In the genomic region with DNA sequence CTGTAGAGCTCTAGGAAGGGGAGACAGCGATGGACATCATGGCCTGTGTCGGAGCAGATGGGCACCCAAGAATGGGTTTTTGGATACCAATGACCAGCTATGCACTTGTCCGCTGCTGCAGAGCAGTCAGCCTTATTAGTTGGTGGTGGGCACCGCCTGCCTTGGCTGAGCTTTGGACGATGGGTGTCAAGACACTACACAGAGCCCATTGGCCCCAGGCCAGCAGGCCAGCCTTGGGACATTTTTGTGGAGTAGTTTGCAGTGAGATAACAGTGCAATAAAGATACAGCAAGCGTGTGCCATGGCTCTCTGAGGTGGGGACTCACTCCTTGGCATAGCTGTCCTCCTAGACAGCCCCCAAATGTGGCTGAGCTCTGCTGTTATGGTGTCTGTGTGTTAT, we compare ENCODE assay signal across 28 mouse cellular contexts. TPM values are rescaled to one million over a fixed set of nuclear protein-coding genes. Genes with fewer than 3 reads are reported as not detected.
"Had no signal": no experiment of that assay in that cellular context is flagged by ENCODE, and none has a peak within 500 bp of the region (broad histone marks: within the 10 kb centered on the region; RNA-seq: fewer than 3 reads in every experiment).

No protein-coding gene starts in this region.

- H3K27ac ChIP-seq: limb, embryonic 12.5 days; limb, embryonic 15.5 days; liver, embryonic 14.5 days; macrophage; midbrain, embryonic 12.5 days; midbrain, embryonic 15.5 days; neural tube, embryonic 12.5 days; neural tube, embryonic 15.5 days had no signal

- H3K27me3 ChIP-seq: limb, embryonic 12.5 days; limb, embryonic 15.5 days; midbrain, embryonic 12.5 days; midbrain, embryonic 15.5 days; neural tube, embryonic 12.5 days; neural tube, embryonic 15.5 days had no signal

- ATAC-seq: liver, postnatal 0 days; lung, postnatal 0 days; midbrain, embryonic 15.5 days had no signal

- H3K36me3 ChIP-seq: limb, embryonic 12.5 days had no signal

- H3K9me3 ChIP-seq: limb, embryonic 12.5 days; limb, embryonic 15.5 days; midbrain, embryonic 12.5 days; midbrain, embryonic 15.5 days; neural tube, embryonic 12.5 days; neural tube, embryonic 15.5 days had no signal

- H3K4me3 ChIP-seq: limb, embryonic 12.5 days; limb, embryonic 15.5 days; midbrain, embryonic 12.5 days; midbrain, embryonic 15.5 days; neural tube, embryonic 12.5 days; neural tube, embryonic 15.5 days had no signal

- H3K4me1 ChIP-seq: limb, embryonic 12.5 days; limb, embryonic 15.5 days; midbrain, embryonic 12.5 days; midbrain, embryonic 15.5 days; neural tube, embryonic 12.5 days; neural tube, embryonic 15.5 days had no signal

- H3K4me2 ChIP-seq: limb, embryonic 12.5 days; limb, embryonic 15.5 days; liver, embryonic 11.5 days; lung, embryonic 14.5 days; midbrain, embryonic 12.5 days; midbrain, embryonic 15.5 days; neural tube, embryonic 12.5 days; neural tube, embryonic 15.5 days had no signal

- H3K9ac ChIP-seq: limb, embryonic 12.5 days; limb, embryonic 15.5 days; liver, embryonic 14.5 days; liver, postnatal 0 days; lung, embryonic 14.5 days; midbrain, embryonic 12.5 days; midbrain, embryonic 15.5 days; neural tube, embryonic 12.5 days; neural tube, embryonic 15.5 days had no signal

- DNase-seq: kidney, adult 9 months; kidney, postnatal 14 days; kidney, postnatal 4 days; left cerebral cortex, postnatal 4 days; liver, postnatal 0 days; lung, embryonic 14.5 days; retina, postnatal 1 day; right cerebral cortex, postnatal 25 days; thymus, postnatal 25 days had no signal

RNA-seq across cellular contexts. Expression of gene Gm5294, which starts 10.1 kb away (rescaled TPM):
- total RNA-seq: layer of hippocampus, adult 18-20 months; layer of hippocampus, postnatal 14 days; left cerebral cortex, adult 8-10 months; left cerebral cortex, postnatal 14 days; left cerebral cortex, postnatal 4 days had no signal
- polyA plus RNA-seq: kidney, embryonic 16.5 days; limb, embryonic 12.5 days; limb, embryonic 15.5 days; liver, embryonic 11.5 days; liver, embryonic 14.5 days; liver, postnatal 0 days; lung, embryonic 14.5 days; lung, postnatal 0 days; macrophage; midbrain, embryonic 12.5 days; midbrain, embryonic 15.5 days; neural tube, embryonic 12.5 days; neural tube, embryonic 15.5 days; small intestine, adult 2 months; spleen, adult 2 months; stomach, embryonic 16.5 days; thymus, postnatal 0 days had no signal
